In the genomic region with DNA sequence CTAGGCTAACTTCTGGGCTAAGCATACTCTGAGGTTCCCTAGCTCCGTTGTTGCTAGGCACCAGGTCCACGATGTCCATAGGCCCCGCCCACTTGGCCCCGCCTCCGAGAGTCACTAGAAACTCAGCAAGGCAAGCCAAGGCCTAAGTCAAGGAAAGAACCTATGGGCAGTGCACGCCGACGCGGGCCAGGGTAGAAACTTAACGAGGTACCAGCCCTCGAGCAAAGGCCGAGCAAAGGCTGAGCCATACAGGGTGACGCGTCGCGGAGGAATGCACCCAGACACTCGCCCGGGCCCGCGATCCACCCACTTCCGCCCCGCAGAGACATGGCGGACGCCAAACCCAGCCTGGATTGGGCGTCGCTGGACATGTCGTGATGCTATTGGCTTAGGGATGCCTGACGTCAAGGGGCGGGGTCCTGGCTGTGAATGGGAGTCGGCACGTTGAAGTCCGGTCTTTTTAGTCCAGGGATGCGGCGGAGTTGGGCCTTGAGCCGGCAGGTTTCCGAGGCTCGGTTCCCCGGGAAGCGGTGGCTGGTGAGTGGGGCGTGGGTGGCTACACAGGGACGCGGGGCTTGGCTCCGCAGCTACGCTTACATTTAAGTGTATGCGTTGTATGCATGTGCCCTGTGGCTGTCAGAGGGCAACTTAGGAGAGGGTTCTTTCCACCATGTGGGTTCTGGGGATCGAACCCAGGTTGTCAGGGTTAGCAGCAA, we compare ENCODE assay signal across 8 mouse cellular contexts. TPM values are rescaled to one million over a fixed set of nuclear protein-coding genes. Genes with fewer than 3 reads are reported as not detected.
DNase-seq lines count a peak whose midpoint lies in the region; ATAC-seq and TF ChIP-seq lines count a peak whose summit lies in the region.

Gene Ttc16, minus strand, starts transcription at position 275 of the 716 bp plus-strand sequence.
Gene Ptrh1, plus strand, starts transcription at position 428 of the 716 bp plus-strand sequence.

- H3K27me3 ChIP-seq in Patski, result no peaks in the 10 kb centered on the region
- H3K27me3 ChIP-seq in hindbrain, embryonic 14.5 days (ENCODE audit: control insufficient read depth, insufficient read depth, low read length), result no peaks in the 10 kb centered on the region

- under 1% methylated on average over 46 of the region's 46 CpGs for WGBS in hindbrain, embryonic 14.5 days

- TF ChIP-seq CTCF in Patski (IDR thresholded peaks at IDR 0.05), result no peak

- H3K27ac ChIP-seq in hindbrain, embryonic 14.5 days, result peak within 1 kb of the TSS; percentile 22; the same call in 1 of the 2 replicates

- no peaks in the 10 kb centered on the region for H3K36me3 ChIP-seq in hindbrain, embryonic 14.5 days (replicated peaks; ENCODE audit: control insufficient read depth, insufficient read depth)

- H3K9ac ChIP-seq in hindbrain, embryonic 14.5 days, result peak within 1 kb of the TSS; percentile 49

- H3K4me3 ChIP-seq in hindbrain, embryonic 14.5 days (replicated peaks; ENCODE audit: low read length), result peak within 1 kb of the TSS; percentile 45

- peaks cover 12% of the 10 kb centered on the region for H3K4me1 ChIP-seq in hindbrain, embryonic 14.5 days (replicated peaks; ENCODE audit: control insufficient read depth, insufficient read depth, low read length)

- no peaks in the 10 kb centered on the region for H3K9me3 ChIP-seq in hindbrain, embryonic 14.5 days (ENCODE audit: control insufficient read depth, low read length)

- in situ Hi-C loops in Patski (cut with MboI; ENCODE audit: low pct_unique_long_range_greater_than_20kb), result loop anchor here (10.0 kb wide), 1 partner anchor 159 kb away; no protein-coding TSS in a partner anchor

- peak; percentile 80 for DNase-seq in Patski (ENCODE audit: low read depth, low spot score)
- DNase-seq in cerebellum, postnatal 14 days, result peak; percentile 98
- peak; percentile 92 to 95 for DNase-seq in frontal cortex, postnatal 25 days (ENCODE audit: low spot score in 2 of 2)
- peak; percentile 96 for DNase-seq in hindbrain, embryonic 14.5 days (ENCODE audit: low spot score)
- DNase-seq in layer of hippocampus, postnatal 36 days, result peak; percentile 97
- DNase-seq in lung, postnatal 36 days, result peak; percentile 100
- peak; percentile 99 for DNase-seq in retina, postnatal 1 day
- DNase-seq in urinary bladder, adult 18-20 months (ENCODE audit: low spot score in 2 of 2), result peak; percentile 98 to 99

- ATAC-seq in Patski, result peak; percentile 83
- peak; percentile 98 for ATAC-seq in hindbrain, embryonic 14.5 days (ENCODE audit: low FRiP score)

- CTCF ChIA-PET in Patski (lab: Charles Lee), result interaction anchor here (1.1 to 1.5 kb wide), 2 partner anchors 8 to 12 kb away, joined by 3 read pairs; partner anchors contain the start of gene Cfap157

- POLR2A ChIA-PET in Patski (lab: Charles Lee), result interaction anchor here (2.2 kb wide), 1 partner anchor 17 kb away, joined by 8 read pairs; no protein-coding TSS in a partner anchor

- peak within 1 kb of the TSS; percentile 62 for H3K4me2 ChIP-seq in hindbrain, embryonic 14.5 days (replicated peaks)

RNA-seq across cellular contexts. Expression of gene Ttc16, which starts in this region (rescaled TPM):
- 2.8 TPM for polyA plus RNA-seq in Patski (2021)
- 0.52 and 0.74 TPM in 2 replicates for polyA plus RNA-seq in hindbrain, embryonic 14.5 days (2014; fragmentation: Nextera tagmentation; extraction: Ambion mirVana)
- total RNA-seq in layer of hippocampus, postnatal 36 days (2021), result 1 to 10 TPM in 1 of 2 experiments, under 1 TPM in 1; 0.85 to 1.1 TPM

RNA-seq across cellular contexts. Expression of gene Ptrh1, which starts in this region (rescaled TPM):
- polyA plus RNA-seq in Patski (2021), result 19.5 TPM
- polyA plus RNA-seq in hindbrain, embryonic 14.5 days (2014; fragmentation: Nextera tagmentation; extraction: Ambion mirVana), result 4.3 and 5.1 TPM in 2 replicates
- total RNA-seq in layer of hippocampus, postnatal 36 days (2021), result 1 to 10 TPM; 5.2 to 6.9 TPM

Comparison
In these comparisons a context has a peak if more than half of its experiments do, and no peak if none do; other contexts are left out.
1. Peak in every context shown above with its lines: DNase-seq, ATAC-seq, H3K4me3 ChIP-seq and H3K27ac ChIP-seq.